Mouse (Mus musculus) G1E (cell line): ENCODE measurements around the gene Espnl.

Experiments
- CTCF ChIP-seq: IDR thresholded peaks from 2 replicates; pipeline ENCODE4 v1.5.1; 2012; ENCODE audit warnings: low read depth, low read length, inconsistent platforms, mixed read lengths
- TAL1 ChIP-seq: conservative IDR thresholded peaks from 2 replicates; pipeline ENCODE4 v1.6.1; 2012; ENCODE audit warnings: low read depth, low read length, inconsistent platforms, mixed read lengths

GRCm38 (mm10) chr1:91364822-91365644 is 43.2 kb downstream of the Espnl start:
- TF ChIP-seq CTCF (no peak), TAL1 (no peak)
